Mouse (Mus musculus) midbrain, embryonic 11.5 days (tissue): Measurements from ENCODE around the gene Fcer1g. TPM values are rescaled to one million over a fixed set of nuclear protein-coding genes. Genes with fewer than 3 reads are reported as not detected.
A peak's percentile ranks its signal among the peaks of the same experiment; 100 is the strongest.

ENCODE experiments used
- ATAC-seq: fragments of 200-750 bp; cut with Nextera tagmentation; 2 replicates; pipeline ENCODE4 v1.8.0; 2017; ENCODE audit warnings: moderate TSS enrichment, moderate library complexity; ENCODE audit not compliant: low FRiP score
- DNase-seq: peaks from one replicate; pipeline ENCODE4 v3.0.0; 2015; ENCODE audit warnings: low spot score; ENCODE audit errors: missing footprints
- H3K27ac ChIP-seq: fragments of 300-500 bp; sonication (generic); 2 replicates; pipeline ENCODE4 v1.5.1; 2014; ENCODE audit warnings: low read depth, low read length
- H3K27me3 ChIP-seq: fragments of 300-500 bp; sonication (generic); 2 replicates; pipeline ENCODE4 v1.6.1; 2014; ENCODE audit warnings: mild to moderate bottlenecking, low read length, moderate library complexity, mixed read lengths; ENCODE audit not compliant: control insufficient read depth, insufficient read depth
- H3K36me3 ChIP-seq: fragments of 300-500 bp; sonication (generic); 2 replicates; pipeline ENCODE4 v1.6.1; 2014; ENCODE audit warnings: mild to moderate bottlenecking, low read length, moderate library complexity, mixed read lengths; ENCODE audit not compliant: control insufficient read depth, insufficient read depth
- H3K4me1 ChIP-seq: fragments of 300-500 bp; sonication (generic); 2 replicates; pipeline ENCODE4 v1.6.1; 2014; ENCODE audit warnings: low read length; ENCODE audit not compliant: control insufficient read depth, insufficient read depth
- H3K4me2 ChIP-seq: fragments of 300-500 bp; sonication (generic); 2 replicates; pipeline ENCODE4 v1.6.1; 2014; ENCODE audit warnings: mild to moderate bottlenecking, moderate library complexity
- H3K4me3 ChIP-seq: fragments of 300-500 bp; sonication (generic); 2 replicates; pipeline ENCODE4 v1.5.1; 2014; ENCODE audit warnings: low read depth, low read length
- H3K9ac ChIP-seq: fragments of 300-500 bp; sonication (generic); 2 replicates; pipeline ENCODE4 v1.6.1; 2014; ENCODE audit warnings: low read length
- H3K9me3 ChIP-seq: fragments of 300-500 bp; sonication (generic); 2 replicates; pipeline ENCODE4 v1.6.1; 2016; ENCODE audit warnings: low read length; ENCODE audit not compliant: control insufficient read depth
- whole genome bisulfite sequencing: fragments of 180-500 bp; shearing (Covaris S2); extraction: QIAGEN DNeasy Blood & Tissue Kit; methylation state at CpG from one replicate; pipeline ENCODE4 v1.1.7; 2014; 5-methylcytosine and 5-hydroxymethylcytosine counted together
- polyA plus RNA-seq: library from polyadenylated mRNA; unstranded; fragments of >200 nt; fragmentation: Nextera tagmentation; extraction: Ambion mirVana; gene quantifications from 2 replicates; pipeline ENCODE4 v1.2.1, GENCODE M21; 2014

Gene Fcer1g
- polyA plus RNA-seq, 1 experiment from 2014 or later: 27.3 TPM

DNA sequence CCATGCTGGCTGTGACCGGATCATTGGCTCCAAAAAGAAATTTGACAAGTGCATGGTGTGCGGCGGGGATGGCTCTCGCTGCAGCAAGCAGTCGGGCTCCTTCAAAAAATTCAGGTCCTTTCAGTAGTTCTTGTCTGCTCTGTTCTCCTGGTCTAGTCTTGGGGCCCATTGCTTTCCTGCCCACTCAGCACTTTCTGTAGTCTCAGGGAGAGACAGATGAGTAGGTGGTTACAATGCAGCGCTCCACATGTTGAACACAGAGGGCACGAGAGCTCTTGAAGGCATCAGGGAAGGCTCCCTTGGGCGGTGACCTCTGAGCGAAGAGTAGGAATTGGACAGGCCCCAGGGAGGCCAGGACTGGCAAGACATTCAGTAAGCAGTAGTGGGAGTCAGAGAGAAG is 23.6 kb upstream of the Fcer1g start:
- H3K36me3 ChIP-seq: no peaks in the 10 kb centered on the region
- H3K9me3 ChIP-seq: no peaks in the 10 kb centered on the region
- no peak for ATAC-seq
- no peak for DNase-seq
- WGBS: 89% methylated on average over 9 of the region's 9 CpGs
- H3K4me1 ChIP-seq: peaks cover 2% of the 10 kb centered on the region; the same call in 1 of the 2 replicates
- H3K27me3 ChIP-seq: no peaks in the 10 kb centered on the region
- H3K27ac ChIP-seq: no peak overlapping the region
- H3K4me2 ChIP-seq: no peak overlapping the region
- H3K4me3 ChIP-seq: no peak overlapping the region
- H3K9ac ChIP-seq: no peak overlapping the region

GRCm38 (mm10) chr1:171256937-171257548 is 22.9 kb upstream of the Fcer1g start:
- Histone ChIP-seq H3K4me3 (no peak overlapping the region), H3K27ac (no peak overlapping the region), H3K4me2 (no peak overlapping the region), H3K36me3 (no peaks in the 10 kb centered on the region), H3K27me3 (no peaks in the 10 kb centered on the region), H3K4me1 (peaks cover 2% of the 10 kb centered on the region; the same call in 1 of the 2 replicates), H3K9ac (no peak overlapping the region), H3K9me3 (no peaks in the 10 kb centered on the region)
- ATAC-seq: peak; percentile 54; the same call in 1 of the 2 replicates
- DNase-seq: peak; percentile 92
- WGBS: 66% methylated on average over 15 of the region's 15 CpGs

DNA sequence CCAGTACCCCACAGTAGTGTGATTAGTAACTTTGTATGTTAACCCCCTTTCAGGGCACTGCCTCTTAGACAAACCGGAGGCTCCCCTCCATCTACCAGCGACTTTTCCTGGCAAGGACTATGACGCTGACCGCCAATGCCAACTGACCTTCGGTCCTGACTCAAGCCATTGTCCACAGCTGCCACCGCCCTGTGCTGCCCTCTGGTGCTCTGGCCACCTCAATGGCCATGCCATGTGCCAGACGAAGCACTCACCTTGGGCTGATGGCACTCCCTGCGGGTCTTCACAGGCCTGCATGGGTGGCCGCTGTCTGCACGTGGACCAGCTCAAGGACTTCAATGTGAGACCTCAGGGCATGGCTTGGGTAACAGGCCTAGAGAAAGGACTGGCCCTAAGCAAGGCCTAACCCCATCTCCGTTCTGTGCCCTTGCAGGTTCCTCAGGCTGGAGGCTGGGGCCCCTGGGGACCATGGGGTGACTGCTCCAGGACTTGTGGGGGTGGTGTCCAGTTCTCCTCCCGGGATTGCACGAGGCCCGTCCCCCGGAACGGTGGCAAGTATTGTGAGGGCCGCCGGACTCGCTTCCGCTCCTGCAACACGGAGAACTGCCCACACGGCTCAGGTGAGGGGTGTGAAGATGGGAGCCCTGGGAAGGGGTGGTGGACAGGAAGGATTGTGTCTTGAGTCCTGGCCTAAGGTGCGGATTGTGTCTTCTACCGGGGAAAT is 22.1 kb upstream of the Fcer1g start:
- no peak overlapping the region for H3K4me3 ChIP-seq
- no peak overlapping the region for H3K27ac ChIP-seq
- DNase-seq (no peak), ATAC-seq (no peak)
- peaks cover 9% of the 10 kb centered on the region for H3K4me1 ChIP-seq
- WGBS: 91% methylated on average over 24 of the region's 24 CpGs
- no peak overlapping the region for H3K4me2 ChIP-seq
- no peaks in the 10 kb centered on the region for H3K9me3 ChIP-seq
- H3K36me3 ChIP-seq: no peaks in the 10 kb centered on the region
- H3K27me3 ChIP-seq: no peaks in the 10 kb centered on the region
- H3K9ac ChIP-seq: no peak overlapping the region

DNA sequence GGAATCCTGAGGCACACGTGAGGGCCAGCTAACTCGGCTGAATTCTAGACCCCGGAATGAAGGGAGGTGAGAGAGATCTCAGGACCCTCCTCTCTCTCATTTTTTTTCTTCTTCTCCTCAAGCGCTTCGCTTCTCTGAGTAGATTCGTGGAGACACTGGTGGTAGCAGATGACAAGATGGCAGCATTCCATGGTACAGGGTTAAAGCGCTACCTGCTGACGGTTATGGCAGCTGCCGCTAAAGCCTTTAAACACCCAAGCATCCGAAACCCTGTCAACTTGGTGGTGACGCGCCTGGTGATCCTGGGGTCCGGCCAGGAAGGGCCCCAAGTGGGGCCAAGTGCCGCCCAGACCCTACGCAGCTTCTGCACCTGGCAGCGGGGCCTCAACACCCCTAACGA is 18.2 kb upstream of the Fcer1g start:
- H3K4me2 ChIP-seq: peak overlapping the region; percentile 47
- peak overlapping the region; percentile 51; the same call in 1 of the 2 replicates for H3K9ac ChIP-seq
- WGBS: 35% methylated on average over 17 of the region's 17 CpGs
- peak overlapping the region; percentile 18; the same call in 1 of the 2 replicates for H3K4me3 ChIP-seq
- H3K9me3 ChIP-seq: no peaks in the 10 kb centered on the region
- ATAC-seq (no peak), DNase-seq (no peak)
- H3K27me3 ChIP-seq: no peaks in the 10 kb centered on the region
- H3K36me3 ChIP-seq: no peaks in the 10 kb centered on the region
- H3K27ac ChIP-seq: no peak overlapping the region
- peaks cover 30% of the 10 kb centered on the region for H3K4me1 ChIP-seq

DNA sequence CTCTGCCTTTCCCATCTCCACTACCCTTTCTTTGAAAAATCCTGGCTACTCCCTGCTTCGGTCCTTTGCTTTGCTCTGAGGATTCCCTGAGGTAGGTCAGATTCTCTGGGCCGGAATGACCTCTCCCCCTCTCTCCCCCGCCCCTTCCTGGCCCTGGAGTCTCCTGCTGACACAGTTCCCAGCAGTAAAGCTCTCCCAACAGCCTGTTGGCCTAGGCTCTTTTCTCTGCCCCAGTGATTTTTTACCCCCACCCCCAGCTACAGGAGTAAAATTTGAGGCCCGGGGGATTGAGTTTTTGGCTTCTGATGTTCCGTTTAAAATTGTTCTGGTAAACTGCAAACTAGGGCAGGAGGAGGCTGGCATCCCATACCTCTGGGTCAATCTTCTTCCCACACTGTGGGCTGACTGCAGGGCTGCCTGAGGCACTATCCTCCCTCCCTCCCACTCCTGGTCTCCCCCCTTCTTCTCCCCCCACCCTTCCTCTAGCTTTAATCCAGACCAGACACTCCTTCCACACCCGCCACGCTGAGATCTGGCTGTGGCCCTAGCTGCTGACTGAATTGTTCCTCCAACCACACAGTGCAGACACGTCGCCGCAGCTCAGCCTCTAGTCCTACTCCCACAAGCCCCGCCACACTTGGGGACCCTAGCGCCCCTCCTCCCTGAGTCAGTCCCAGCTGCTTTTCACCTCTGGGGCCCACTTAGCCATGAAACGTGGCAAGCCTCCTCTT is 17.6 kb upstream of the Fcer1g start:
- H3K27me3 ChIP-seq: no peaks in the 10 kb centered on the region
- H3K9me3 ChIP-seq: no peaks in the 10 kb centered on the region
- peak overlapping the region; percentile 51 for H3K9ac ChIP-seq
- 2% methylated on average over 13 of the region's 13 CpGs for WGBS
- peak; percentile 90 for DNase-seq
- peak overlapping the region; percentile 36; the same call in 1 of the 2 replicates for H3K27ac ChIP-seq
- peak overlapping the region; percentile 18; the same call in 1 of the 2 replicates for H3K4me3 ChIP-seq
- H3K4me1 ChIP-seq: peaks cover 32% of the 10 kb centered on the region
- peak; percentile 19 for ATAC-seq
- H3K4me2 ChIP-seq: peak overlapping the region; percentile 47
- no peaks in the 10 kb centered on the region for H3K36me3 ChIP-seq

DNA sequence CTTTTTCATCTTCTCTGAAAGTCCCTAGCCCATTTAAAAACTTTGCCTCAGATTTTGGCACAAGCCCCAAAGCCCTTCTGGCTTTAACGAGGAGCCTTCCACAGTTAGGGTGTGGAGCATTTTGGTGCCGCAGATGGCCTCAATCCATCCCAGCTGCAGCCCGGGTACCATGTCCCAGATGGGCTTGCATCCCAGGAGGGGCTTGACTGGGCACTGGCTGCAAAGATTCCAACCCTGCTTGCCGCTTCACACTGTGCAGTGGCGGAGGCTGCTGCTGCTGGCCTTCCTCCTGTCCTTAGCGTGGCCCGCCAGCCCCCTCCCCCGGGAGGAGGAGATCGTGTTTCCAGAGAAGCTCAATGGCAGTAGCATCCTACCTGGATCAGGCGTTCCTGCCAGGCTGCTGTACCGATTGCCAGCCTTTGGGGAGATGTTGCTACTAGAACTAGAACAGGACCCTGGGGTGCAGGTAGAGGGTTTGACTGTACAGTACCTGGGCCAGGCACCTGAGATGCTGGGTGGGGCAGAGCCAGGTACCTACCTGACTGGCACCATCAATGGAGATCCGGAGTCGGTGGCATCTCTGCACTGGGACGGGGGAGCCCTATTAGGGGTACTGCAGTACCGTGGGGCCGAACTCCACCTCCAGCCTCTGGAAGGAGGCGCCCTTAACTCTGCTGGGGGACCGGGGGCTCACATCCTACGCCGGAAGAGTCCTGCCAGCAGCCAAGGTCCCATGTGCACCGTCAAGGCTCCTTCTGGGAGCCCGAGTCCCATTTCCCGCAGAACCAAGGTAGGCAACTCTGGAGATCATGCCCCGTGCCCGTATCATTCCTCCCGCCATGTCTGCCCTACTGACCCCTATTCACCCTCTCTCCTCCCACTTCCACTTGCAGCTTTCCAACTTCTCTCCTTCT is 16.8 kb upstream of the Fcer1g start, which contains the start of gene Ndufs2:
Ndufs2 (minus strand) TSS at position 709 of the 914 bp plus-strand sequence.
- H3K27me3 ChIP-seq: no peaks in the 10 kb centered on the region
- peak within 1 kb of the TSS; percentile 51 for H3K9ac ChIP-seq
- H3K9me3 ChIP-seq: no peaks in the 10 kb centered on the region
- H3K4me2 ChIP-seq: peak within 1 kb of the TSS; percentile 47
- DNase-seq (peak; percentile 90), ATAC-seq (no peak)
- no peaks in the 10 kb centered on the region for H3K36me3 ChIP-seq
- H3K4me1 ChIP-seq: peaks cover 37% of the 10 kb centered on the region
- H3K27ac ChIP-seq: peak within 1 kb of the TSS; percentile 36; the same call in 1 of the 2 replicates
- peak within 1 kb of the TSS; percentile 18 for H3K4me3 ChIP-seq
- WGBS: 9% methylated on average over 26 of the region's 26 CpGs

- ATAC-seq (no peak), DNase-seq (peak; percentile 93)
- peak within 1 kb of the TSS; percentile 51 for H3K9ac ChIP-seq
- H3K4me2 ChIP-seq: peak within 1 kb of the TSS; percentile 47
- WGBS: 7% methylated on average over 5 of the region's 5 CpGs
- peaks cover 37% of the 10 kb centered on the region for H3K4me1 ChIP-seq
- no peak within 1 kb of the TSS for H3K27ac ChIP-seq
- no peaks in the 10 kb centered on the region for H3K27me3 ChIP-seq
- H3K36me3 ChIP-seq: no peaks in the 10 kb centered on the region
- H3K4me3 ChIP-seq: peak within 1 kb of the TSS; percentile 18
- no peaks in the 10 kb centered on the region for H3K9me3 ChIP-seq
These were observed 15.9 kb upstream of the Fcer1g start, which contains the start of gene Adamts4 for GRCm38 (mm10) chr1:171249913-171250600. TSS of gene Adamts4 (plus strand) at chr1:171250421.
